Mouse (Mus musculus): Measurements from ENCODE around the gene Wdfy3.

GRCm38 (mm10) chr5:102072057-102072456 is 2.3 kb upstream of the Wdfy3 start:
- TF ChIP-seq POLR2A (IDR thresholded peaks at IDR 0.05; ENCODE audit: extremely low read depth, insufficient read depth, low read length), result no peak
- no peak for TF ChIP-seq CTCF (IDR thresholded peaks at IDR 0.05; ENCODE audit: extremely low read depth, insufficient read depth, low read length)
